Mouse (Mus musculus): Measurements from ENCODE around the gene Birc5.

Birc5 gene

DNA sequence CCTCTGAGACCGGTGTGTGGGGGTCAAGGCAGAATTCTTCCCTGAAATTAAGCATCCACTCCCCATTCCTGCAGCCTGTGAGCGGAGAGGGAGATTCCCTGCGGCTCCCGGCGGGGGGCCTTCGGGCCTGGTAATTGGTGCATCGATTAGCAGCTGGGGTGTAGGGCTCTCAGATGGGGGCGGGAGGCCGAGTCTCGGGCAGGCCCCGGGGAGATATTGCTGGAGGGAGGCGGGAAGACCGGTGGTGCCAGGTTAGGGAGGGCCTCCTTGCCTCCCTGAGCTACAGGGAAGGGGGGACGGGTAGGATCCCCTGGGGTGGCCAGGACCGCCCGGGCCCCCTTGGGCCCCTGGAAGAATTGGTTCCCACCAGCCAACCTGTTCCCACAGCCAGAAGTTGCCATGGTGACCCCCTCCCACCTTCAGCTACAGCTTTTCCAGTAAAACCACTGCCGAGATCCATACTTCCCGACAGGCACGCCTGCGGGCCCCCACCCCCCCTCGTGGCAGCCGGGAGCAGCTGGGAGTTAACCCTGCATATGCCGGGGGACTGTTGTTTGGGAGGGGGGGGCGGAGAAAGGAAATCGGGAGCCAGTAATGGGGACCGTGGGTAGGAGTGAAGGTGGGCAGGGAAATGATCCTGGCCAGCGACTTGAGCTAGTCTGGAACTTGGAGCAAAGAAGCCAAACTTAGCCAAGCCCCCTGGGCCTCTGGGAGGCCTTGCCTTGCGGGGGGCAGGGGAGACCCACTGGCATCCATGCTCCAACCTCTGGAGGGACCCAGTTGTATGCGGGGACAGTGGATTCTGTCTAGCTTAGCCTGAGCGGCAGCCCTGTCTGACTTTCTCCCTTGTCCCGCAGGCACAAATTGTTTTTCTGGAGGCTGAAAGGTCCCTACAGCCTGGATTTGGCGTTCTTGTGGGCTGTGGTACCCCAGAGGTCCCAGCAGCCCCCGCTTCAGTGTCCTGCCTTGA, 40.1 kb downstream of the Birc5 start:
- DNase-seq: no peak

- no peak for DNase-seq
Measured at GRCm38 (mm10) chr11:117889887-117890340, 40.9 kb downstream of the Birc5 start.

- peak; percentile 50 for DNase-seq
Measured at GRCm38 (mm10) chr11:117890519-117891282, 41.6 kb downstream of the Birc5 start.

DNA sequence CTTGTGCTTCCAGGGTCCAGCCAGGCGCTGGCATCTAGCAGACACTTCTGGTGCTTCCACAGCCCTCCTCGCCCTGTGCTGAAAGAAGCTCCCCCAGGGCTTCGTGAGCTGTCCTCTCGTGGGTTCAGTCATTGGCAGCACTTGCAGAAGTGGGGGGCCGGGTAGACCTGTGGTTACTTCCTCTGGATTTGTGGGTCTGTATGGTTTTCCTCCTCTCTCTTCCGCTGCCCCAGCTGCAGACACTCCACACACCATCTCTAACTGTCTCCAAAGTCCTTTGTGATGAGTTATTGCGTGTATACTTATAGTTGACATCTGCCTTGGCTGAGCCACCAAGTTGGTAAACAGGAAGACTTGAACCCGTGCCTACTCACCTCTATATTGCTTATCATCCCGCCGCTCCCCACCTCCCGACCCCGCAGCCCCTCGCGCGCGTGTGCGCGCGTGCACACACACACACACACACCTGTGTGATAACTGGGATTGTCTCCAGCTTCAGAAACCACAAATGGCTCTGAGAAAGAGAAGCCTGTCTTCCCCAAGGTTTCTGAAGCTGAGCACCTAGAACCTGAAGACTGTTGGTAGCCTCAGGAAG, 42.6 kb downstream of the Birc5 start:
- DNase-seq: peak; percentile 69

- DNase-seq: peak; percentile 84
Measured at GRCm38 (mm10) chr11:117892199-117892598, 43.1 kb downstream of the Birc5 start.

DNA sequence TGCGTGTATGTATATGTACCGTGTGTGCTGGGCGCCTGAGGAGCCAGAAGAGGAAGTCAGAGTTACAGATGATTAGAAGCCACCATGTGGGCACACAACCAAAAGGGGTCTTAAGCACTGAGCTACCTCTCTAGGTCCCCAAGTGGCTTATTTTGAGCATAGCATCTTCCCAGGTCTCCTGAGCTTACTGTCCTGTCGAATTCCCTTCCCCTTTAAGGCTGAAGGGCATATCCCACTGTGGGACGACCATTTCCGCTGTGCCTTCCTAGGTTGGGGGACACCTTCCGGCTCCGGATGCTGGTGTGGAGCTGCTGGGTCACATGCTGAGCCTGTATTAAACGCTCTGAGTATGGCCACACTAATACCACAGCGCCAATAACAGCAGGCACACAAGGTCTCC, 45.6 kb downstream of the Birc5 start:
- no peak for DNase-seq

- DNase-seq: no peak
Measured at GRCm38 (mm10) chr11:117896533-117896932, 47.5 kb downstream of the Birc5 start.

DNA sequence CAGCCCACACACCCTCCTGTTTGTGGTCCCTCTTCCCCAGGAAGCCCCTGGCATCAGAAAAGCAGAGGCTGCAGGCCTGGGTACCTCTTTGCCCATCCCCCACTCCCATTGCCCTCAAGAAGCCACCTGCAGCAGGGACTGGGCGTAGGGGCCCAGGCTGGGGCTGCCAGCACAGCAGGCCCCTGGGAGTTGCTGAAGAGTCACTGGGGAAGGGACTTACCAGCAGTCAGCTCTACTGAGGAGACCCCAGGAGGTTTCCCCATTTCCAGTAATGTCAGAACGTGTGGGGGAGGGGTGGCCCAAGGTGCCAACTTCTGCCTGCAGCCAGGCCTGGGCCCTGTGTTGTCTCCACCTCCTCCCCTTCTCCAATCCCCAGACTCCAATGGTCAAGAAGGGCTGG, 53.2 kb downstream of the Birc5 start:
- DNase-seq: peak; percentile 83

DNA sequence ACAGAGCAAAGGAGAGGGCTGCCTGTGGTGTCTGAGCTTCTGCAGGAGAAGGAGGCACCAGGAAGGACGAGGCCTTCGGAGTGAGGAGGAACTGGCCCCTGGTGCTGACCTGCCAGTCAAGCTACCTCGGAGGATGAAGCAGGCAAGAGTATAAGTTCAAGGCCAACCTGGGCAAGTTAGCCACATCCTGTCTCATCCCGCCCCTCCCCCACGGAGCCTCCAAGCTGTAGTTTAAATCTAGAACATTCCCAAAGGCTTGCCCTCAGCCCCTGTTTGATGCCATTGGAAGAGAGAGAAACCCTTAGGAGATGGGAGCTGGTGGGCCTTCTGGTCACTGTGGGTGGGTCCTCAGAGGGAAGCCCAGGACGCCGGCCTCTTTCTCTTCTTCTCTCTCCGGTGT, 55.4 kb downstream of the Birc5 start:
- DNase-seq: peak; percentile 67

All from thymus, postnatal 4 days (tissue).